Mouse (Mus musculus) brown adipose tissue, adult 24 weeks (tissue): ENCODE results near the gene Gps1. TPM values are rescaled to one million over a fixed set of nuclear protein-coding genes. Genes with fewer than 3 reads are reported as not detected.
"Not testable (repeated sequence)": the region's sequence is repeated elsewhere in the genome, so short reads cannot be mapped to it uniquely, and the experiment has no call there.

Experiments used
- H3K27ac ChIP-seq: fragments of 200-500 bp; replicated peaks from 2 replicates; pipeline ENCODE4 v1.5.1; 2012; ENCODE audit warnings: low read depth, mild to moderate bottlenecking, low read length
- H3K4me1 ChIP-seq: fragments of 200-500 bp; 2 replicates; pipeline ENCODE4 v1.6.1; 2012; ENCODE audit warnings: low read length, mixed read lengths; ENCODE audit not compliant: control insufficient read depth, insufficient read depth, insufficient read length
- H3K4me3 ChIP-seq: fragments of 200-500 bp; 2 replicates; pipeline ENCODE4 v1.5.1; 2012; ENCODE audit warnings: low read depth, mild to moderate bottlenecking, low read length, moderate library complexity; ENCODE audit not compliant: insufficient read depth
- polyA plus RNA-seq: library from polyadenylated mRNA; stranded (reverse); fragments of >200 nt; gene quantifications from 2 replicates; pipeline ENCODE4 v1.2.4, GENCODE M21; 2012; ENCODE audit not compliant: missing spikeins, insufficient read depth, insufficient read length

Gene Gps1
- polyA plus RNA-seq, 1 experiment, result 48.9 TPM

DNA sequence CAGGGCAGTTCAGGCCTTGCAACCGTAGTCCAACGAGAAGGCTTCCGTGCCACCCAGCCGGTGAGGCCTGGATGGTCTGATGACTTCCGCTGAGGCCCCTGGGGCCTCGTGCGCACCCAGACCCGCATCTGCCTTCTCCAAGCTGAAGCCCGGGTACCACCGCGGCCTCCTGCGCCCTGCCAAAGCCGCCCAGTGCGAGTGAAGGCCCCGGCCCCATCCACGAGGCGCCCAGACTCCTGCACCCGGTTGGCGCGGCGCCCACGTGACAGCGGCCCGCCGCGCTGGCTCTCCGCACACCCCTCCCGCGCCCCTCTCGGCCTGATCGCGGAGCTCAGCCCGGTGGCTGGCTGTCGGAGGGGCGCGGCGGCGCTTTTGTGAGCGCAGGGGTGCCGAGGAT is 39.5 kb downstream of the Gps1 start:
- H3K4me3 ChIP-seq, result peak overlapping the region; percentile 78
- H3K27ac ChIP-seq, result peak overlapping the region; percentile 11
- H3K4me1 ChIP-seq, result peaks cover 5% of the 10 kb centered on the region

- peaks cover 5% of the 10 kb centered on the region for H3K4me1 ChIP-seq
- peak within 1 kb of the TSS; percentile 28 for H3K27ac ChIP-seq
- peak within 1 kb of the TSS; percentile 78 for H3K4me3 ChIP-seq
Observed at GRCm38 (mm10) chr11:120823956-120824786, 40.1 kb downstream of the Gps1 start, which contains the start of gene Fasn. TSS of gene Fasn (minus strand) at chr11:120824547.

DNA sequence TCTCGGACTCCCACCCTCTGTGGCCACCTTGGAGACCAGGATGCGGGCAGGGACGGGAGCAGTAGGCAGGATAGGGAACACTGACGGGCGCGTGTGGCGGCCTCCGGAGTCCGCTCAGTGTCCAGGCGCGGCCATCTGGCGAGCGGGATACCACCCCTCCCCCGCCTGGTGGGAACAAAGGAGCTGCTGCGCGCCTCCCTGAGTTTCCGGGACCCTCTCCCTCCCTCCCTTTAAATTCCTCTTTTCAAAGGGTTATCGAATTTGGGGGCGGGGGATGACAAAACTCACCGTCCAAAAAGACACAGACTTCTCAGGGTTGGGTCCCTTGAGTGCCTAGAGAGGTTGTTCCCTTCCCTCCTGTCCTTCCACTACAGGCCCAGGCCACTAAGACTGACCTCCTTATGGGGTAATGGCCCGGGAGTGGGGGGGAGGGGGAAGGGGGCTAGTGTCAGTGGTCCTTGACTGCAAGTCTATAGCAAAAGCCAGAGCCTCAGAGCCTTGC is 40.8 kb downstream of the Gps1 start:
- Histone ChIP-seq H3K4me3 (peak overlapping the region; percentile 78), H3K4me1 (peaks cover 5% of the 10 kb centered on the region), H3K27ac (peak overlapping the region; percentile 28; the same call in 1 of the 2 replicates)

DNA sequence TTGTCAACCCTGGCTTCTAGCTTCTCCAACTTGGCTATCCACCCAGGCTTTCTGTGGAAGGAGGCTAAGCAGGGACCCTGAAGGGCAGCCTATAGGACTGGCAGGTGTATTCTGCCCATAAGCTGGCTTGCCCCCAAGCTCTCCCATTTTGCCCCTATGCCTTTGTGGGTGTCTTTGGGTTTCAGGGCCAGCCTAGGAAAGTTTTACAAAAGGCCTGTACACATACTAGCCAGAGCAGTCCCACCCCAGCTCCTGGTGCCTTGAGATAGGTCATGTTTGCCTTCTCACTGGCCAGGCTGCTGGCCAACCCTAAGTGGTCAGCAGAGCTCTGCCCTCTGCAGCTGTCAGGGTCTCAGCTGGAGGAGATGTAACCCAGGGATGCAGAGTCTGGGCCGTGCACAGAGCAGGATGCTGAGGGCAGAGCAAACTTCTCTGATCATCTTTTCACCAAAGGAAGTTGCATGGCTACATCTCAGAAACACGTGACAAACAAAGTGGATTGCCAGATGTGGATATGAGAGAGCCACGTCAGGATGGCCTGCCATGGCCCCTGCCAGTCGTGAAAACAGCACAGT is 41.3 kb downstream of the Gps1 start:
- Histone ChIP-seq H3K27ac (no peak overlapping the region), H3K4me1 (peaks cover 5% of the 10 kb centered on the region), H3K4me3 (no peak overlapping the region)

DNA sequence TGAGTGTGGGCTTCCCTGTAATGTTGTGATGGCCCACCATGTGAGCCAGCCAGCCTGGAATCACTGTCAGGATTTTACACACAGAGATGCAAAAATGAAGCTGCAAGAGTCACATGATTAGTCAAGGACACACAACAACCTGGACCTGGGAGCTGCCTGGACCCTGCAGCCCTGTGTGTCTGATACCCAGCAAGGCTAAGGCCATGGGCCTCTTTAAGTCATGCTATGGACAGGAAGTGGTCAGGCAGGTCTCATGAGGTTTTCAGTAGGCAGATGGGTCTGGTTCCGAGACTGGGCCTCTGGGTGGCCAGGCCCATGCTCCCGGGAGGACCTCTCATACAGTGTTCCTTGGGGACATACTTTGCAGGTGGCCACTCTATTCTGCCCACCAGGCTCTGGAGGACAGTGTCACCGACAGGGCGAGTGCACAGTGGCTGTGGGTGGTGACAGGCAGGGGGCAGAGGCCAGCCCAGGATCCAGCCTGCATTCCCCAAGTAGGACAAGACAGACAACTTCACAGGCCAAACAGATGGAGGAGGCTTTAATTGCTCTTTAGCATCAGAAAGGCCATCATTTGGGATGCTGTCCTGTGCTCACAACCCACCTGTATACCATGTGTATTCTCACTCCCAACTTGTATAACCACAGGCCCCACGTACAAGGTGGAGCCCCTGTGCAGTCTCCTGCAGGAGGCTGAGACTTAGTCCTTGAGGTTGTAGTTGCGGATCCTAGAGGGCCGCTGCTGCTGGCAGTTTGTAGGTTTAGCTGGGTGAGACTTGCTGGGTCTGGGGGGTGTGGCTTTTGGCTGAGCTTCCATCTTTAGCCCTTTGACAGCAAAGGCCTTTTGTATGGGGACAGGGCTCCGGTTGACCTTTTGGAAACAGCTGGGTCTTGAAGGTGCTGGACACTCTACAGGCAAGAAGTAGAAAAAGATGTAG is 42.2 kb downstream of the Gps1 start:
- Histone ChIP-seq H3K4me1 (peaks cover 5% of the 10 kb centered on the region), H3K27ac (no peak overlapping the region), H3K4me3 (no peak overlapping the region)

DNA sequence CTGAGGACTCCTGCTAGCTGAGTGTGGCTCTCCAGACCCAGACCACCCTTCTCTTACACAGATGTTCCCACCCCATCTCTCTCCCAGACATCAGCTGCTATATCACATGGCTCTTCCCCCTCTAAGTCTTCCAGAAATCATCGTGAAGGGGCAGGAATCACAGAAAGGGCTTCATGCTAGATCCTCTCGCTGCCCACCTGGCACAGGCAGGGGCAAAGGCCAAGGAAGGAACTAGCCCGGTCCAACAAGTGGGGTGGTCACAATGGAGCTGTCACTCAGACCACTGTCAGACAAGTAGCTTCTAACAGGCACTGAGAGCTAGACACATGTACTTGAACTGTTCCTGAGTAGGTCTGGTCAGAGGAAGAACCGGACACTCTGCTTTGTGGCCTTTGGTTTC is 44.3 kb downstream of the Gps1 start:
- no peak overlapping the region for H3K4me3 ChIP-seq
- no peak overlapping the region for H3K27ac ChIP-seq
- H3K4me1 ChIP-seq, result peaks cover 2% of the 10 kb centered on the region; the same call in 1 of the 2 replicates

GRCm38 (mm10) chr11:120829757-120830532 is 45.9 kb downstream of the Gps1 start:
- H3K4me3 ChIP-seq, result no peak overlapping the region
- H3K27ac ChIP-seq, result no peak overlapping the region
- peaks cover 2% of the 10 kb centered on the region; the same call in 1 of the 2 replicates for H3K4me1 ChIP-seq

GRCm38 (mm10) chr11:120830686-120831085 is 46.6 kb downstream of the Gps1 start:
- Histone ChIP-seq H3K4me3 (no peak overlapping the region), H3K27ac (no peak overlapping the region), H3K4me1 (no peaks in the 10 kb centered on the region; the same call in 1 of the 2 replicates)

- H3K4me1 ChIP-seq, result no peaks in the 10 kb centered on the region; the same call in 1 of the 2 replicates
- no peak overlapping the region for H3K4me3 ChIP-seq
- H3K27ac ChIP-seq, result no peak overlapping the region
Observed at GRCm38 (mm10) chr11:120831659-120832440, 47.8 kb downstream of the Gps1 start.

DNA sequence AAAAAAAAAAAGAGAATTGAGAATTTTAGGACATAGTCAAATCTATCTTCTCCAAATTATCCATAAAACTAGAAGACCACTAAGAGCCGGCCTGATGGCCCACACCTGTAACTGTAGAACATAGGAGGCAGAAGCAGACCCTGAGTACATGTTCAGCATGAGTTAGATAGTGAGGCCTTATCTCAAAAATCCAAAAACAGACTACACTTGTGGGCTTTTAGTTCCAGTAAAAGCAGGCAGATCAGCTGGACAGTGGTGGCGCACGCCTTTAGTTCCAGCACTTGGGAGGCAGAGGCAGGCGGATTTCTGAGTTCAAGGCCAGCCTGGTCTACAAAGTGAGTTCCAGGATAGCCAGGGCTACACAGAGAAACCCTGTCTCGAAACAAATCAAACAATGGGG is 48.9 kb downstream of the Gps1 start:
- not testable (repeated sequence) for H3K4me3 ChIP-seq, H3K27ac ChIP-seq, H3K4me1 ChIP-seq

DNA sequence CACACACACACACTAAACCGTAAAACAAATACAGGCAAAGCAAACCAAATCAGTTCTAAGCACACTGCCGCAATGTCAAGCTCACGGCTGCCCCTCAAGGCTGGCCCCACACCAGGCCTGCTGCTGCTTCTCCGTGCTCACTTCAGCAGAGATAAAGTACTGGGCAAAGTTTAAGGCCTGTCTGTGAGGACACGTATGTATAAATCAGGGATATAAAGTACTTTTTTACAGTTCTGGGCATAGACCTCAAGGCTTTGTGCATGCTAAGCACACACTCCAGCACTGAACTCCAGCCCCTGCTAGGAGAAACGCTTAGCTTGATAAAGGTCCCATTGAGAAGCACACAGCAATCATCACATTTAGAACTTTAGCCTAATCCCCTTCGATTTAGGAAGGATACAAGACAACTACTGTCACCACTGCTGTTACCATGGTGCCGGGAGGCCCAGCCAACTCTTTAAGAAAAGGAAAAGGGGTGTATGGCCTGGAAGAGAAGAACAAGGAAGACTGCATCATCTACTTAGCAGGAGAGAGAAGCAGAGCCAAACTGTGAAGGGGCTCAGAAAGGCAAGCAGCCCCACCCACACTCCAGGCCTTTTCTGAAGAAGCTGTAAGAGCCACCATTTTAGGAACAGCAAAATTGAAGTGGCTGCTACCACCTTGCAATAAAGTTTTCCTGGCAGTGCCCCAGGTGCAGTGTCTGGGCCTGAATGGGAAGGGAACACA is 49.6 kb downstream of the Gps1 start:
- Histone ChIP-seq H3K4me3 (no peak overlapping the region), H3K4me1 (no peaks in the 10 kb centered on the region; the same call in 1 of the 2 replicates), H3K27ac (no peak overlapping the region)
